In genomic region chr19:42035456-42036248, GRCm38 (mm10) we compare ENCODE assay signal across 8 mouse cellular contexts. TPM values are rescaled to one million over a fixed set of nuclear protein-coding genes. Genes with fewer than 3 reads are reported as not detected.
A peak's percentile ranks its signal among the peaks of the same experiment; 100 is the strongest.
DNase-seq lines count a peak whose midpoint lies in the region; ATAC-seq and TF ChIP-seq lines count a peak whose summit lies in the region.

Ankrd2 (plus strand) TSS chr19:42036000.

- no peaks in the 10 kb centered on the region for H3K9me3 ChIP-seq in intestine, embryonic 15.5 days
- no peaks in the 10 kb centered on the region for H3K9me3 ChIP-seq in midbrain, embryonic 10.5 days (replicated peaks)

- intact Hi-C loops in left cerebral cortex, postnatal 14 days (cut with DNase I), result loop anchor here (5.0 kb wide), 2 partner anchors 37 to 117 kb away; no protein-coding TSS in a partner anchor

- H3K4me2 ChIP-seq in intestine, embryonic 15.5 days (replicated peaks), result no peak within 1 kb of the TSS

- H3K27me3 ChIP-seq in intestine, embryonic 15.5 days (replicated peaks), result no peaks in the 10 kb centered on the region; the same call in 1 of the 2 replicates
- 0 out of 2 replicates have a peak, but pooled peaks cover 8% of the 10 kb centered on the region for H3K27me3 ChIP-seq in midbrain, embryonic 10.5 days (ENCODE audit: low read depth, poor library complexity, severe bottlenecking)

- peak; percentile 66 for TF ChIP-seq CTCF in cortical plate, adult 2 months (IDR thresholded peaks at IDR 0.05; ENCODE audit: extremely low read depth, insufficient read depth, low read length)

- H3K9ac ChIP-seq in intestine, embryonic 15.5 days, result no peak within 1 kb of the TSS

- DNase-seq in adipocyte (ENCODE audit: low spot score), result peak; percentile 80
- DNase-seq in gastrocnemius, postnatal 10 days, result peak; percentile 81
- peak; percentile 80 to 86 for DNase-seq in left cerebral cortex, postnatal 14 days (ENCODE audit: low spot score in 2 of 2)
- peak; percentile 77 for DNase-seq in midbrain, embryonic 10.5 days (ENCODE audit: low spot score)
- DNase-seq in right cerebral cortex, postnatal 36 days (ENCODE audit: low spot score in 2 of 2), result peak; percentile 64 to 65
- DNase-seq in urinary bladder, postnatal 4 days (ENCODE audit: low spot score in 2 of 2), result peak; percentile 76 to 87

- TF ChIP-seq POLR2A in cortical plate, adult 2 months (IDR thresholded peaks at IDR 0.05; ENCODE audit: extremely low read depth, insufficient read depth, low read length), result no peak

- 0 out of 2 replicates have a peak, but pooled peaks cover 5% of the 10 kb centered on the region for H3K36me3 ChIP-seq in intestine, embryonic 15.5 days
- peaks cover 5% of the 10 kb centered on the region; the same call in 1 of the 2 replicates for H3K36me3 ChIP-seq in midbrain, embryonic 10.5 days

- H3K27ac ChIP-seq in cortical plate, adult 2 months (ENCODE audit: insufficient read depth, low read length), result no peak within 1 kb of the TSS
- H3K27ac ChIP-seq in intestine, embryonic 15.5 days, result no peak within 1 kb of the TSS
- peak within 1 kb of the TSS; percentile 52; the same call in 1 of the 2 replicates for H3K27ac ChIP-seq in midbrain, embryonic 10.5 days (replicated peaks)

- no peaks in the 10 kb centered on the region for H3K4me1 ChIP-seq in cortical plate, adult 2 months (ENCODE audit: control insufficient read depth, insufficient read depth, low read length)
- peaks cover 9% of the 10 kb centered on the region; the same call in 1 of the 2 replicates for H3K4me1 ChIP-seq in intestine, embryonic 15.5 days (replicated peaks)
- peaks cover 18% of the 10 kb centered on the region for H3K4me1 ChIP-seq in midbrain, embryonic 10.5 days

- no peak within 1 kb of the TSS for H3K4me3 ChIP-seq in cortical plate, adult 2 months (ENCODE audit: insufficient read depth, low read length)
- no peak within 1 kb of the TSS for H3K4me3 ChIP-seq in intestine, embryonic 15.5 days (replicated peaks)
- H3K4me3 ChIP-seq in midbrain, embryonic 10.5 days, result no peak within 1 kb of the TSS

- 65% methylated on average over 19 of the region's 19 CpGs for WGBS in intestine, embryonic 15.5 days
- WGBS in midbrain, embryonic 10.5 days, result 71% methylated on average over 19 of the region's 19 CpGs

- peak; percentile 90 for ATAC-seq in intestine, embryonic 15.5 days

RNA-seq across cellular contexts. Expression of gene Ankrd2, which starts in this region (rescaled TPM):
- 0.33 and 0.45 TPM in 2 replicates for polyA plus RNA-seq in cortical plate, adult 2 months (2012; rRNA removed)
- 10 to 100 TPM; 65.0 to 72.7 TPM for total RNA-seq in gastrocnemius, postnatal 10 days (2021)
- 0.18 TPM in 1 of 2 replicates, not detected in the other for polyA plus RNA-seq in intestine, embryonic 15.5 days (2015; fragmentation: Nextera tagmentation; extraction: Ambion mirVana)
- total RNA-seq in left cerebral cortex, postnatal 14 days (2021), result under 1 TPM in 1 of 2 experiments, not detected in 1; 0.32 TPM
- 0.17 and 0.29 TPM in 2 replicates for polyA plus RNA-seq in midbrain, embryonic 10.5 days (2016; fragmentation: Nextera tagmentation; extraction: Ambion mirVana)

Comparison
In these comparisons a context has a peak if more than half of its experiments do, and no peak if none do; other contexts are left out.
1. RNA of gene Ankrd2 (total RNA-seq): 65.0 to 72.7 TPM in gastrocnemius, postnatal 10 days; 0.32 TPM in left cerebral cortex, postnatal 14 days; every median in the first group is over 10 times any median in the second.
2. Peak in ATAC-seq in intestine, embryonic 15.5 days; RNA of the gene not detected or under 1 TPM.
3. Peak in DNase-seq in left cerebral cortex, postnatal 14 days; RNA of the gene not detected or under 1 TPM.
4. Peak in DNase-seq and H3K27ac ChIP-seq in midbrain, embryonic 10.5 days; RNA of the gene not detected or under 1 TPM.
5. Peak in every context shown above with its lines, with median percentiles within 50 percentile points of each other: DNase-seq.